Mouse (Mus musculus) cerebellum, adult 11-12 months (tissue): ENCODE results near the gene Galk1.

Source experiments
- DNase-seq: peaks from one replicate; pipeline ENCODE4 v3.0.0; 2022

The Galk1 gene

DNA sequence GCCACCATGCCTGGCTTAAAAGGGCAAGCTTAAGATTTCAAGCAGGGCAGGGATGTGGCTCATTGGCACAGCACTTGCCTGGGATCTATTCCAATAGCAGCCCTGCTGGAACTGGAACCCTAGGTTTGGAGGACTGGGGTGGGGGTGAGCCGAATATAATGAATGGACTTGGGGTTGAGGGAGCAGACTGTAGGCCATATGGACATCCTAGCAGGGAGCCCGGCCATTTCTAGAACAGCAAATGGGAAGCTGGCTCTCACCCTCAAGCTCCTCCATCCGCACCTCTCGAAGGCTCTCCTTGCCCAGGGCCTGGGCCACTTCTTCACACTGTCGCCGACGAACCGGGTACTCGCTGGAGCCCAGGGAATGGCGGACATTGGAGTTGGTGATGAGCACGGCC lies 2.9 kb downstream of the Galk1 start:
- peak; percentile 97 for DNase-seq

GRCm38 (mm10) chr11:116008832-116009375 lies 3.6 kb downstream of the Galk1 start:
- no peak for DNase-seq

DNA sequence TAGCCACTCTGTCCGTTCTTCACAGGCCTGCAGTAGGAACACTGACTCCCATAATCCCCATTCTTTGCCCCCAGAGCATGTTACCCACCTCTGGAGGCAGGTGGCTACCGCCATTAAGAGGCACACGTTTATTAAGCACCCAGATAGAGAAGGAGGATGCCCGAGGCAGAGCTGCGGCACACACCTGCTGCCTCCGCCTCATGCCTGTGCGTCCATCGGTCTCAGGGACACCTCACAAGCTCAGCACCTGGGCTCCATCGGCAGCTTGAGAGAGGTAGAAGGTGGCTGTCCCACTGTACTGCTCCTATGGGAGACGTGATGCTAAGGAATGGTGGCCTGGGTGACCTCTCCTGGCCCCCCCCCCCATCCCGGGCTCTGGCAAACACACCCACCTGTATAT lies 4.1 kb downstream of the Galk1 start:
- DNase-seq = no peak

DNA sequence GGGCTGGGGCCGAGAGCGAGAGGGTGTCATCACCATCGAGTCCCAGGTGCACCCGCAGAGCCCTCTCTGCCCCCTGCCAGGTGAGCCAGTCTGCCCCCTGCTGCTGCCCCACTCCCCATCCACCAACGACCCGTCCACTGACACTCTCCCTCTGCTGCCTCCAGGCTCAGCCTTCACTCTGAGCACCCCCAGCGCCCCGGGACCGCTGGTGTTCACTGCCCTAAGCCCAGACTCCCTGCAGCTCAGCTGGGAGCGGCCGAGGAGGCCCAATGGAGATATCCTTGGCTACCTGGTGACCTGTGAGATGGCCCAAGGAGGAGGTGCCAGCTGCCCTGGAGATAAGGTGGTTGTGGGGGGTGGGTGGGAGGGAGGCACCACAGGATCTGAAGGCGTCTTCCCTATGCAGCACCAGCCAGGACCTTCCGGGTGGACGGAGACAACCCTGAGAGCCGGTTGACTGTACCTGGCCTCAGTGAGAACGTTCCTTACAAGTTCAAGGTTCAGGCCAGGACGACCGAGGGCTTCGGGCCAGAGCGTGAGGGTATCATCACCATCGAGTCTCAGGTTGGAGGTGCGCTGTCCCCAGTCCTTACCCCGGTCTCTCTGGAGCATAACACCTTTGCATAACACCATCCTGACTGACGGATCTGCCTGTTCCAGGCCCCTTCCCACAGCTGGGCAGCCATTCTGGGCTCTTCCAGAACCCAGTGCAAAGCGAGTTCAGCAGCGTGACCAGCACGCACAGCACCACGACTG lies 5.2 kb downstream of the Galk1 start:
- DNase-seq = no peak

DNA sequence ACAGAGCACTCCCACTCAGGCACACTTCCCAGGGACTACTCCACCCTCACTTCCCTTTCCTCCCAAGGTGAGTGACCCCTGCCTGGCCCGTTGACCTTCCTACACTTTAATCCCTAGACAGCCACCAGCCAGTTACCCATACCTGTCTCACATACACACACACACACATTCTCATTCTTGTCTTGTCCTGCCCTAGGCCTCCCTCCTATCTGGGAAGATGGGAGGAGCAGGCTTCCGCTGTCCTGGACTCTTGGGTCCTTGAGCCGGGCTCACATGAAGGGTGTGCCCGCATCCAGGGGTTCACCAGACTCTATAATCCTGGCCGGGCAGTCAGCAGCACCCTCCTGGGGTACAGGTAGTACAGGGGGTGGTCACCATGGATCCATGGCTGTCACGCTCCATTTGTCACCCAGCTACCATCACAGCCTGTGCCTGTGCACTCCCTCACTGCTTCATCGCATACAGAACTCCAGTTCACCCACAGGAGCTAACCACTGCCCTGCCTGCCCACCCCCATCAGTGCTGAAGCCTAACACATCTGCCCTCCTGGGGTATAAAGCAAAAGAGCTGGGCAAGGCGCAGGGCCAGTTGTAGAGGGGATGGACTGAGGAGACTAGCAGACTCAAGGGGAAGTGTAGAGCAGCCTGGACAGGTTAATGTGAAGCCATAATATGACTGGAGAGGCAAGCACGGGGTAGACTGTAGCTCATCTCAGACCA lies 6.7 kb downstream of the Galk1 start:
- DNase-seq = no peak

DNA sequence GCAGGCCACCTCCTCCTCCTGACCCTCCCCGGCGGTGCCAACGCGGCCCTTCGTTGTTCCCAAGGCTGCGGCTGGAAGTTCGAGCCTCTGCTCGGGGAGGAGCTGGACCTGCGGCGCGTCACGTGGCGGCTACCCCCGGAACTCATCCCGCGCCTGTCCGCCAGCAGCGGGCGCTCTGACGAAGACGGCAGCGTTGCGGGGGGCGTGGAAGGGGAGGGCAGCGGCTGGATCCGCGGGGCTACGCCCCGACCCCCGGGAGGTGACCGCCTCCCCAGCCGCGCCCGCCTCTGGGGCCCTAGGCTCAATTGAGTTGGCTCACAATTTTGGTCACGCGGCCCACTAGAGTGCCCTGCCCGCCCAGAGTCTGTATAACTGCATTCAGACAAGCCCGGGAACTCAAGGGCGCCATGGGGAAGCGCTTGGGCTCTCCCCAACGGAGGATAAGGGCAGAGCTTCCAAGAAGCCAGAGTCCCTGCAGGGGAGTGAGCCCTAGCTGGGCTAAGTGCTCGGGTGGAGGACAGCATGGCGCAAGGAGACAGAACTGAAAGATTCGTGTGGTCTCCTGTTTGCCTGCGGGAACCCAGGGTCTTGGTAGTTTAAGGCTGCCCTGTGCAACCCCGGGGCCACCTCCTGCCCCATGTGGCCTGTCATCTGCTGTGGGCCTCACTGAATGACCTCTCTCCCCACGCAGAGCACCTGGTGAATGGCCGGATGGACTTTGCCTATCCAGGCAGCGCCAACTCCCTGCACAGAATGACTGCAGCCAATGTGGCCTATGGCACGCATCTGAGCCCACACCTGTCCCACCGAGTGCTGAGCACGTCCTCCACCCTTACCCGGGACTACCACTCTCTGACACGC lies 7.4 kb downstream of the Galk1 start:
- no peak for DNase-seq

- DNase-seq = no peak
Measured at GRCm38 (mm10) chr11:116004186-116004823, 8.2 kb downstream of the Galk1 start.

- no peak for DNase-seq
Measured at GRCm38 (mm10) chr11:116002894-116003293, 9.6 kb downstream of the Galk1 start.

GRCm38 (mm10) chr11:116001725-116002124 lies 10.8 kb downstream of the Galk1 start:
- no peak for DNase-seq

GRCm38 (mm10) chr11:116000607-116001006 lies 11.9 kb downstream of the Galk1 start:
- DNase-seq = no peak

- peak; percentile 70 for DNase-seq
Measured at GRCm38 (mm10) chr11:115999538-116000143, 12.9 kb downstream of the Galk1 start.

- no peak for DNase-seq
Measured at GRCm38 (mm10) chr11:115999027-115999426, 13.5 kb downstream of the Galk1 start.

DNA sequence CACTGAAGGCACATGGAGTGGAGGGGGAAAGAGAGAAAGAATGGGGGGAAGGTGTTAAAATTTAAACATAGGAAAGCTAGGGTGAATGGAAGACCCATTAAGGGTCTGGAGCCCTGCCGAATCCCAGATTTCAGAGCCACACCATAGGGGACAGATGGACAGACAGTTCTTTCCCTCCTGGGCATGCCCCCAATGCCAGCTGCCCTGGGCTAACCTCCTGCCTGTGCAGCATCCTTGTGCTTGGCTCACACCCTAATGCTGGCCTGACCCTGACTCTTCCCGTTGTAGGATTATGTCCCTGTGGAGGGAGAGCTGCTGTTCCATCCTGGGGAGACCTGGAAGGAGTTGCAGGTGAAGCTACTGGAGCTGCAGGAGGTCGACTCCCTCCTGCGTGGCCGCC lies 14.9 kb downstream of the Galk1 start:
- DNase-seq = peak; percentile 63

GRCm38 (mm10) chr11:115997047-115997446 lies 15.5 kb downstream of the Galk1 start:
- no peak for DNase-seq

GRCm38 (mm10) chr11:115995256-115995655 lies 17.3 kb downstream of the Galk1 start:
- no peak for DNase-seq

DNA sequence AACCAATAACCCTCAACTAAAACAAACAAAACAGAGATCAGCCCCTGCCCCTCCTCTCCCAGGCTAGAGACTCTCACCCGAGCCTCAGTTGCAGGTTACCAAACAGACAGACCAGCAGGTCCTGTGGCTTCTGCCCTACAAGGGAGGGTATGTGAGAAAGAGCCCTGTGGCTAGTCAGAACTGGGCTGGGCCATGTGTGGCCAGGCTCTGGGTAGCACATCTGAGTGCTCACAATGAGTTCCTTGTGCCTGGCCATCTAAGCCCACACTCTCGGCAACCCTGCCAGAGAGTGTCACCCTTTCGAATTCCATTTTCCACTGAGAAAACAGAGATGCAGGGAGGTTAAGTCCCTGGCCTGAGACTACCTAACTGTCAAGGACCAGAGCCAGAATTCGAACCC lies 20.4 kb downstream of the Galk1 start:
- no peak for DNase-seq

GRCm38 (mm10) chr11:115989686-115990085 lies 22.8 kb downstream of the Galk1 start:
- no peak for DNase-seq

GRCm38 (mm10) chr11:115983291-115983690 lies 29.2 kb downstream of the Galk1 start:
- peak; percentile 42 for DNase-seq

DNA sequence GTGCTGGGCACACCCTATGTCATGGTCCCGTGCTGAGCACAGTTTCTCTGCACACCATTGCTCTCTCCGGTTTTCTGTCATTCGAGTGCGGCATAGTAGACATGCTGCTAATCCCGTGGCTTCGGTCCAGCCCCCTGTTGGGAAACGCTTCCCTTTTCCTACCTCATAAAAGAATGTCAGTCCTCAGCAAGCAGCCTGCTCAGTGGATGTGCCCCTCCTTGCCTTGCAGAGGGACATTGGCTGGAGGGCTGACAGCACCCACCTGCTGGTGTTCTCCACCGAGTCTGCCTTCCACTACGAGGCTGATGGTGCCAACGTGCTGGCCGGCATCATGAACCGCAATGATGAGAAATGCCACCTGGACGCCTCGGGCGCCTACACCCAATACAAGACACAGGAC lies 30.0 kb downstream of the Galk1 start:
- peak; percentile 53 for DNase-seq

DNA sequence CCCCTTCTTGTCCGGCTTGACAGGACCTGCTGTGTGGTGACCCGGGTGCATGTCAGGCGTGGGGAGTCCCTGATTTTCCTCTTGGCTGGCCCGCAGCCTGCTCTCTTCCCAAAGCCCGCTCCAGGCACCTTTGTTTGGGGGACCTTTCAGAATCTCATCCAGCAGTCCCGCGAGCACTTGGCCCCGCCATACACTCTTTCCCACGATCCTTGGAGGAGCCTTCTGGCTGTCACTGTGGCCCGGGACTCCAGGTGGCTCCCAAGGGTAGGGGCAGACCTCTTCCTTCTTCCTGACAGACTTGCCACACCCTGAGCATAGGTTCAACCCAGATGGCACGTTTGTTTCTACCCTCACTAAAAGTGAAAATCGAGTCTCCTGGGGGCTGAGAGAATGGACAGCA lies 37.0 kb downstream of the Galk1 start:
- DNase-seq = no peak

- DNase-seq = no peak
Measured at GRCm38 (mm10) chr11:115975083-115975420, 37.5 kb downstream of the Galk1 start.

- DNase-seq = no peak
Measured at GRCm38 (mm10) chr11:115974309-115975082, 38.0 kb downstream of the Galk1 start, which contains the start of gene Itgb4. Gene Itgb4 (plus strand): TSS chr11:115974709.
